Mouse (Mus musculus) myocyte (in vitro differentiated cells): ENCODE measurements at regions not wholly inside any gene's neighbourhood (a gene's known extent, or its start where the extent isn't known, plus 50 kb on each side); places are given as distances from the start of the nearest gene placed in this dataset.
"Not testable (repeated sequence)": the region's sequence is repeated elsewhere in the genome, so short reads cannot be mapped to it uniquely, and the experiment has no call there.

ENCODE experiments used
- H3K27me3 ChIP-seq: one replicate; pipeline ENCODE4 v1.6.1; 2011; ENCODE audit not compliant: control insufficient read depth, insufficient read depth, insufficient read length
- H3K36me3 ChIP-seq: one replicate; pipeline ENCODE4 v1.6.1; 2011; ENCODE audit not compliant: control insufficient read depth, insufficient read depth
- H3K4me2 ChIP-seq: one replicate; pipeline ENCODE4 v1.6.1; 2011; ENCODE audit warnings: low read depth, control low read depth
- H3K4me3 ChIP-seq: one replicate; pipeline ENCODE4 v1.5.1; 2011; ENCODE audit warnings: mild to moderate bottlenecking, control low read depth, moderate library complexity
- H3K79me2 ChIP-seq: one replicate; pipeline ENCODE4 v1.6.1; 2011; ENCODE audit not compliant: control insufficient read depth, insufficient read depth
- H3ac ChIP-seq: one replicate; pipeline ENCODE4 v1.6.1; 2011; ENCODE audit not compliant: control insufficient read depth, insufficient read length
- CEBPB ChIP-seq: IDR thresholded peaks from 2 replicates; pipeline ENCODE4 v1.6.1; 2011; ENCODE audit warnings: mild to moderate bottlenecking, moderate library complexity; ENCODE audit not compliant: poor library complexity, insufficient read depth, severe bottlenecking
- E2F4 ChIP-seq: IDR thresholded peaks from one replicate; pipeline ENCODE4 v1.6.1; 2011; ENCODE audit warnings: mild to moderate bottlenecking, control low read depth, moderate library complexity; ENCODE audit not compliant: insufficient read depth
- MAX ChIP-seq: IDR thresholded peaks from one replicate; pipeline ENCODE4 v1.6.1; 2011; ENCODE audit warnings: low read depth, mild to moderate bottlenecking, control low read depth
- MYOD1 ChIP-seq, 3 experiments: IDR thresholded peaks; one replicate each; pipeline ENCODE4 v1.6.1; 2011; ENCODE audit warnings: control low read depth in 2 of 3, low read depth in 2 of 3, mild to moderate bottlenecking in 2 of 3, moderate library complexity in 1 of 3; ENCODE audit not compliant: insufficient read length in 2 of 3, control insufficient read depth in 1 of 3
- MYOG ChIP-seq, 3 experiments: IDR thresholded peaks; one replicate each; pipeline ENCODE4 v1.6.1; 2011; ENCODE audit warnings: control low read depth in 2 of 3, low read depth in 2 of 3, mild to moderate bottlenecking in 2 of 3; ENCODE audit not compliant: insufficient read length in 2 of 3, control insufficient read depth in 1 of 3, insufficient read depth in 1 of 3
- POLR2A ChIP-seq: IDR thresholded peaks from one replicate; pipeline ENCODE4 v1.6.1; 2011; ENCODE audit warnings: low read depth, mild to moderate bottlenecking, control low read depth, moderate library complexity; ENCODE audit not compliant: insufficient read length
- POLR2AphosphoS2 ChIP-seq: IDR thresholded peaks from one replicate; pipeline ENCODE4 v1.6.1; 2011; ENCODE audit warnings: low read depth, control low read depth; ENCODE audit not compliant: insufficient read length
- REST ChIP-seq: IDR thresholded peaks from one replicate; pipeline ENCODE4 v1.6.1; 2011; ENCODE audit warnings: mild to moderate bottlenecking, control low read depth, moderate library complexity; ENCODE audit not compliant: insufficient read depth, insufficient read length
- SRF ChIP-seq: IDR thresholded peaks from one replicate; pipeline ENCODE4 v1.6.1; 2011; ENCODE audit warnings: low read depth; ENCODE audit not compliant: control insufficient read depth, insufficient read length
- TCF12 ChIP-seq: IDR thresholded peaks from one replicate; pipeline ENCODE4 v1.6.1; 2011; ENCODE audit warnings: mild to moderate bottlenecking, control low read depth; ENCODE audit not compliant: poor library complexity, insufficient read depth, severe bottlenecking
- TCF3 ChIP-seq: IDR thresholded peaks from one replicate; pipeline ENCODE4 v1.6.1; 2011; ENCODE audit warnings: low read depth, control low read depth; ENCODE audit not compliant: insufficient read length
- USF1 ChIP-seq: IDR thresholded peaks from one replicate; pipeline ENCODE4 v1.6.1; 2011; ENCODE audit warnings: low read depth, mild to moderate bottlenecking, control low read depth, moderate library complexity

DNA sequence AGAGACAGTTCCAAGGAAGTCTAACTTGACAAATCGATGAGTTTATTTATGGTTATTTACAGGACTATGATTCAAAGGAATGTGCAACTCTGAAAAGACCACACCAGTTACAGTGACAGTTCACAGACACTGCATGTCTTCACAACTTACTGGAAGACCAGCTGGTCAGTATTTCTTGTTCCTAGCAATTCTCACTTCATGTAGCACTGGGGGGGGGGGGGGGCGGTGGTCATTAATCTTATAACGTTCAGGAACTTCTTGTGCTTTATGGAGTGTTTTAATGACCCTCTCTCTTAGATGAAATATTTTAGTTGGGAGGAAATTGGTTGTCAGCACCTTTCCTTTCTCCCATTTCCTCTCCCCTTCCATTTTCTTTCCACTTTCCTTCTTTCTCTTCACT is 1752.1 kb upstream of the Cntnap5a start:
- H3K4me2 ChIP-seq: no peak overlapping the region
- no peaks in the 10 kb centered on the region for H3K36me3 ChIP-seq
- H3K4me3 ChIP-seq: no peak overlapping the region
- H3K27me3 ChIP-seq: no peaks in the 10 kb centered on the region
- no peaks in the 10 kb centered on the region for H3K79me2 ChIP-seq
- no peak for TF ChIP-seq MYOD1 (IDR thresholded peaks at IDR 0.05; ENCODE audit: control insufficient read depth in 1 of 3, insufficient read length in 2 of 3, low read depth in 2 of 3)
- TF ChIP-seq REST: no peak
- H3ac ChIP-seq: no peak overlapping the region

DNA sequence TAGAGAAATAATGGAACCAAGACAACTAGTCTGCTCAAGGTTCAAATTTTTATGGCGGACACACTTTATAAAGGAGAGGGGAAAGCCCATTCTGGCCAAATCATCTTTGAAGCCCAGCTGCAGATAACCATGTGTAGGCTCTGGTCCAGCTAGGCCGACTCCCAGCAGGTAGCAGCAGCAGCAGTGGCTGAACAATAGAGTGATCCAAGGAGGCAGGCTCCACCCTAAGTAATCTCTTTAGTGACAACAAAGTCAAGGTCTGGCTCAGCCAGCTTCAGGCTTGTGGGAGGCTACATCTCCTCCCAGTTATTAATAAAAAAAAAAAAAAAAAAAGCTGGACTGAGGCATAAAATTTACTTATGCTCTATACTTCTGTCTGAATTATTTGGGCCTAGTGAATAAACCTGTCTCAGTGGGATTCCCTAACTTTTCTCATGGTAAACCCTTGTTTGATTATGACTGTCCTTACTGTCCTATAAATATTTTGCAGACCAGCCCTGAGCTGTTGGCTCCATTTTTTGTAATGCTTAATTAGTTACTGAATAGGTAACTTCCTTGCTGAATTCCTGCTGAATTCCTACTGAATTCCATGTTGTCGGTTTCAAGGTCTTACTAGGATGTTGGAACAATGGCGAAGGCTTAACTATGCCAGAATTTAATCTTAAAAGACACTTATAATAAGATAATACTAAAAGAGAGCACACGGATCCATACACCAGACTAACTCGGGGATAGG is 1726.4 kb upstream of the Cntnap5a start:
- Histone ChIP-seq H3K36me3 (no peaks in the 10 kb centered on the region), H3K4me3 (no peak overlapping the region)
- TF ChIP-seq CEBPB: no peak
- TF ChIP-seq MYOG (IDR thresholded peaks at IDR 0.05; ENCODE audit: control insufficient read depth in 1 of 3, insufficient read depth in 1 of 3, insufficient read length in 2 of 3, low read depth in 2 of 3): no peak
- TF ChIP-seq MYOD1 (IDR thresholded peaks at IDR 0.05; ENCODE audit: control insufficient read depth in 1 of 3, insufficient read length in 2 of 3, low read depth in 2 of 3): no peak
- TF ChIP-seq POLR2A: no peak
- TF ChIP-seq MAX: no peak
- no peak for TF ChIP-seq SRF

DNA sequence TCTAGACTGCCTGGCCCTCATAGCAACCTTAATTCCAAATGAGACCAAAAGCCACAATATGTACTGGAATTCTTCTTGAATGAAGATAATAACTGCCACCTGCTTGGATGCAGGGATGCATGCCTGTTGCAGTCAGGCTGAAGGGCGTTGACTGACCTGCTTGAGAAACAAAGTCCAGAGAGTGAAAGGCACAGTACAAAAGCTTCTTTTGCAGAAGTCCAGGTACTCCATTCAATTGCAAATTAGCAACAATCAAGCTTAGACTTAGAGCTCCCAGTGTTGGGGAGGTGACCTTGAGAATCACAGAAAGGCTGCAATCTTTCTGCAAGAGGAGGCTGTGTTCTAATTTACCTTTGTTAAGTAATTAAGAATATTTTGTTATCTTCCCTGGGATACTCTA is 1725.3 kb upstream of the Cntnap5a start:
- not testable (repeated sequence) for H3ac ChIP-seq, H3K4me2 ChIP-seq, H3K36me3 ChIP-seq, H3K4me3 ChIP-seq, H3K79me2 ChIP-seq, H3K27me3 ChIP-seq

More for the DNA sequence above, 1726.4 kb upstream of the Cntnap5a start:
- no peak overlapping the region for H3K4me2 ChIP-seq
- no peak overlapping the region for H3ac ChIP-seq
- no peaks in the 10 kb centered on the region for H3K79me2 ChIP-seq
- no peaks in the 10 kb centered on the region for H3K27me3 ChIP-seq

DNA sequence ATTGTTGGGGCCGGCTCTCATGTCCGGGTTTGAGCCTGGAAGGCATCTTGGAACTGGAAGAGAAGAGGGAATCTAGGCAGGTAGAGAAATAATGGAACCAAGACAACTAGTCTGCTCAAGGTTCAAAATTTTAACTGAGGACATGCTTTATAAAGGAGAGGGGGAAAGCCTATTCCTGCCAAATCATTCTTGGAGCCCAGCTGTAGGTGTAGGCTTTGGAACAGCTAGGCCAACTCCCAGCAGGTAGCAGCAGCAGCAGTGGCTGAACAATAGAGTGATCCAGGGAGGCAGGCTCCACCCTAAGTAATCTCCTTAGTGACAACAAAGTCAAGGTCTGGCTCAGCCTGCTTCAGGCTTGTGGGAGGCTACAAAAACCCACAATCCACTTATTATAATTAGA is 1720.6 kb upstream of the Cntnap5a start:
- not testable (repeated sequence) for H3ac ChIP-seq, H3K36me3 ChIP-seq, H3K27me3 ChIP-seq, H3K4me3 ChIP-seq, H3K79me2 ChIP-seq
- peak overlapping the region; percentile 35 for H3K4me2 ChIP-seq

DNA sequence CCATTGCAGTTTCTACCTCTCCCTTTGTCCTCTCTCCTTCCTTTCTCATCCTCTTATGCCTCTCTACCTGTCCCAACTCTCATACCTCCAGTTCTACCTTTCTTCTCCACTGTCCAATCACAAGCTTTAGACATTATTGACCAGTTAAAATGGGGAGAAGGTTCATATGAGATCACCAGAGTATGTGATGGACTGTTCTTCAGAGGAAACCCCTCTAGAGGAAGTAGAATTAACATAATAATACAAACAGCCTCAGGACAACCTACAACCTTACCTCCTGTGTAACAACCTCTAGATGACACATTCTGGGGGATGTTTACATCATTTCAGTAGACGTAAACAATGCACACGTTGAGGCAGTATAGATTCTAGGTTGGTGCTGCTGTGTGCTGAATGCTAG is 1720.1 kb upstream of the Cntnap5a start:
- Histone ChIP-seq H3K4me2 (no peak overlapping the region), H3K4me3 (no peak overlapping the region), H3K36me3 (no peaks in the 10 kb centered on the region), H3ac (no peak overlapping the region), H3K79me2 (no peaks in the 10 kb centered on the region), H3K27me3 (no peaks in the 10 kb centered on the region)
- no peak for TF ChIP-seq TCF12
- TF ChIP-seq MAX: no peak

DNA sequence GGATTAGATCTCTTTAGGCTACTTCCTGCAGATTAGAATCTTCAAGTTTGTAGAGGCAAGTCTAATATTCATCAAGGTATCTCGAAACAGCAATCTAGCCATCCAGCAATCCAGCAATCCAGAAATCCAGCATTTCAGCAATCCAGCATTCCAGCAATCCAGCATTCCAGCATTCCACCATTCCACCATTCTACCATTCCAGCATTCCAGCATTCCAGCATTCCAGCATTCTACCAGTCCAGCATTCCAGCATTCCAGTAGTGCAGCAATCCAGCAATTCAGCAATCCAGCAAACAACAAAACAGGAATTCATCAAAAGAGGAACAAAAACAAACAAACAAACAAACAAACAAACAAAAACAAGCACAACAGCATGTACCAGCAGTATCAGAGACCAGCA is 1713.9 kb upstream of the Cntnap5a start:
- Histone ChIP-seq H3K4me3 (no peak overlapping the region), H3K4me2 (no peak overlapping the region), H3K79me2 (no peaks in the 10 kb centered on the region), H3K36me3 (no peaks in the 10 kb centered on the region), H3ac (no peak overlapping the region), H3K27me3 (no peaks in the 10 kb centered on the region)
- no peak for TF ChIP-seq CEBPB
- TF ChIP-seq TCF3: no peak
- no peak for TF ChIP-seq SRF
- TF ChIP-seq POLR2AphosphoS2: no peak
- no peak for TF ChIP-seq MAX
- TF ChIP-seq USF1: no peak
- no peak for TF ChIP-seq E2F4
- TF ChIP-seq POLR2A: no peak
- no peak for TF ChIP-seq MYOD1 (IDR thresholded peaks at IDR 0.05; ENCODE audit: control insufficient read depth in 1 of 3, insufficient read length in 2 of 3, low read depth in 2 of 3)
- TF ChIP-seq MYOG (IDR thresholded peaks at IDR 0.05; ENCODE audit: control insufficient read depth in 1 of 3, insufficient read depth in 1 of 3, insufficient read length in 2 of 3, low read depth in 2 of 3): no peak
- TF ChIP-seq TCF12: no peak
- TF ChIP-seq REST: no peak
